Mouse (Mus musculus): ENCODE results near the gene Grb10. TPM values are rescaled to one million over a fixed set of nuclear protein-coding genes. Genes with fewer than 3 reads are reported as not detected.

The Grb10 gene
- polyA plus RNA-seq, 1 experiment: 5.8 TPM

DNA sequence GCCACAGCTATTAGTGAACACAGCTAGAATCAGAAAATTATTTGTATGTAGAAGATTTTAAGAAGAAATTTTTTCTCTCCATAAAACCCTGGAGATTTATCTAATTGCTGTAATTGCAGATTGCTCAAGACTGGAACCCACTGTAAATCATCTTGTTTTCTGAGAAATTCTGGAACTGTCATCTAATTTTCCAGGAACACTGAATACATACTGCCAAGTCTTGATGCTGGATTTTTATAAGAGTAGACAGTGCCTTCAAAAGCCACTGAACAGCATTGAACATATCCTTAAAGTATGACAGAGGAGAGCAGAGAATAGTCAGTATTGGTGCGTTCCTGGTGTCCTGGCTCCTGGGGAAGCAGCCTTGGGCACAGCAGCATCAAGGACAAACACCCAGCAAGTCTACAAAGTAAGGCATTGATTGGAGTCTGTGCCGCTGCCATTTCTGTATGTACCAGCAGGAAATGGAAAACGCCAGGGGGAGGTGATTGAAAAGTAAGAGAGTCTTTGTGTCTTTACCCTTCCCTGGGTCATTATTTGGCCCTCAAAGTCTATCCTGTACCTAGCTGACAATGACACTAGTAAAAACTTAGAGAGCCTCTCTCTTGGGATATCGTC, 38.1 kb downstream of the Grb10 start:
- DNase-seq: no peak
- H3K27me3 ChIP-seq (ENCODE audit: control insufficient read depth, insufficient read depth, low read length): no peaks in the 10 kb centered on the region
- no peak for TF ChIP-seq POLR2A (IDR thresholded peaks at IDR 0.05; ENCODE audit: control insufficient read depth, extremely low read depth, insufficient read depth, low read length, poor library complexity)
- no peaks in the 10 kb centered on the region for H3K36me3 ChIP-seq (ENCODE audit: control insufficient read depth, insufficient read depth, low read length)
- 83% methylated on average over 4 of the region's 4 CpGs for WGBS
- H3K4me3 ChIP-seq (ENCODE audit: control insufficient read depth, insufficient read depth, low read length): no peak overlapping the region
- H3K27ac ChIP-seq (ENCODE audit: control insufficient read depth, insufficient read depth, low read length): no peak overlapping the region
- H3K4me1 ChIP-seq (replicated peaks; ENCODE audit: control insufficient read depth, insufficient read depth, low read length): no peaks in the 10 kb centered on the region

GRCm38 (mm10) chr11:11998881-11999280, 39.6 kb downstream of the Grb10 start:
- WGBS: 89% methylated on average over 3 of the region's 3 CpGs
- Histone ChIP-seq H3K27ac (ENCODE audit: control insufficient read depth, insufficient read depth, low read length) (no peak overlapping the region), H3K36me3 (ENCODE audit: control insufficient read depth, insufficient read depth, low read length) (no peaks in the 10 kb centered on the region), H3K4me3 (ENCODE audit: control insufficient read depth, insufficient read depth, low read length) (no peak overlapping the region), H3K27me3 (ENCODE audit: control insufficient read depth, insufficient read depth, low read length) (no peaks in the 10 kb centered on the region), H3K4me1 (replicated peaks; ENCODE audit: control insufficient read depth, insufficient read depth, low read length) (no peaks in the 10 kb centered on the region)
- no peak for DNase-seq
- TF ChIP-seq CTCF (IDR thresholded peaks at IDR 0.05; ENCODE audit: borderline replicate concordance, control insufficient read depth, extremely low read depth, insufficient read depth, low read length, poor library complexity) (no peak), POLR2A (IDR thresholded peaks at IDR 0.05; ENCODE audit: control insufficient read depth, extremely low read depth, insufficient read depth, low read length, poor library complexity) (no peak)

DNA sequence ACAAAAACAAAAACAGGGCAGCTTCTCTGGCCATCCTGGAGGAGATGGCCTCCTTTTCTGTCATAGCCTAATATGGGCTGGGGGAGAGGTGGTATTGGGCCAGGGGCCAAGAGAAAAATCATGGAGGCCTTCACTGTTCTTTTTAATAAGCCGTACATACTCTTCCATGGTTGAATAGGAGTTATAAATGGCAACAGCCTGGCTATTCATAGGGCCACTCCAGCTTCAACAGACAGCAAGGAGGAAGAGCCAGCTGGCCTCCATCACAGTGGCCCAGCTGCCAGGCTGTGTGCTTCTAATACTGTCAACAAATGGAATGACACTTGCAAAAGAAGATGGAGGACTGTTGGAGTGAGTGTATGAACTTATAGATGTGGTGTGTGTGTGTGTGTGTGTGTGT, 41.4 kb downstream of the Grb10 start:
- H3K36me3 ChIP-seq (ENCODE audit: control insufficient read depth, insufficient read depth, low read length): no peaks in the 10 kb centered on the region
- 93% methylated on average over 1 of the region's 1 CpGs for WGBS
- no peak overlapping the region for H3K4me3 ChIP-seq (ENCODE audit: control insufficient read depth, insufficient read depth, low read length)
- H3K27ac ChIP-seq (ENCODE audit: control insufficient read depth, insufficient read depth, low read length): no peak overlapping the region
- no peaks in the 10 kb centered on the region for H3K4me1 ChIP-seq (replicated peaks; ENCODE audit: control insufficient read depth, insufficient read depth, low read length)
- TF ChIP-seq CTCF (IDR thresholded peaks at IDR 0.05; ENCODE audit: borderline replicate concordance, control insufficient read depth, extremely low read depth, insufficient read depth, low read length, poor library complexity) (no peak), POLR2A (IDR thresholded peaks at IDR 0.05; ENCODE audit: control insufficient read depth, extremely low read depth, insufficient read depth, low read length, poor library complexity) (no peak)
- H3K27me3 ChIP-seq (ENCODE audit: control insufficient read depth, insufficient read depth, low read length): no peaks in the 10 kb centered on the region
- DNase-seq: no peak

DNA sequence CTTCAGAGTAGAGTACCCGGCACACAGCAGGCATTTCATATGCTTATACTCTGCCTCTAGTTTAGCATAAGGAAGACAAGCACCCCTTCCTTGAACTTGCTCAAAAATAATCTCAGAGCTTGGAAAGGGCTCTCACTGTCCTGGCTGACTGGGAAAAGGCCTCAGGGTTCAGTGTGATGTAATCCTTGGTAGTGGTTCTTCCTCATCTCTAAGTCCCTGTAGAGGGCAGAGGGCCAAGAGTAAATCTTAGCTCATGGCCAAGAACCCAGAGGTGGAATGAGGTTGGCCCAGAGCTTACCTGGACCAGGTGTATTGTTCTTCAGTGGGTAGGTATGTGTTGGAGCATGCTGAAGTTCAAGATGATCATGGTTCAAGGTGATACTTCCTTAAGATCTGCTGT, 43.1 kb downstream of the Grb10 start:
- no peaks in the 10 kb centered on the region for H3K36me3 ChIP-seq (ENCODE audit: control insufficient read depth, insufficient read depth, low read length)
- H3K27ac ChIP-seq (ENCODE audit: control insufficient read depth, insufficient read depth, low read length): no peak overlapping the region
- H3K4me1 ChIP-seq (replicated peaks; ENCODE audit: control insufficient read depth, insufficient read depth, low read length): no peaks in the 10 kb centered on the region
- DNase-seq: no peak
- 100% methylated on average over 1 of the region's 1 CpGs for WGBS
- no peak for TF ChIP-seq POLR2A (IDR thresholded peaks at IDR 0.05; ENCODE audit: control insufficient read depth, extremely low read depth, insufficient read depth, low read length, poor library complexity)
- no peak for TF ChIP-seq CTCF (IDR thresholded peaks at IDR 0.05; ENCODE audit: borderline replicate concordance, control insufficient read depth, extremely low read depth, insufficient read depth, low read length, poor library complexity)
- H3K27me3 ChIP-seq (ENCODE audit: control insufficient read depth, insufficient read depth, low read length): no peaks in the 10 kb centered on the region
- no peak overlapping the region for H3K4me3 ChIP-seq (ENCODE audit: control insufficient read depth, insufficient read depth, low read length)

- TF ChIP-seq CTCF (IDR thresholded peaks at IDR 0.05; ENCODE audit: borderline replicate concordance, control insufficient read depth, extremely low read depth, insufficient read depth, low read length, poor library complexity) (no peak), POLR2A (IDR thresholded peaks at IDR 0.05; ENCODE audit: control insufficient read depth, extremely low read depth, insufficient read depth, low read length, poor library complexity) (no peak)
- Histone ChIP-seq H3K27me3 (ENCODE audit: control insufficient read depth, insufficient read depth, low read length) (no peaks in the 10 kb centered on the region), H3K36me3 (ENCODE audit: control insufficient read depth, insufficient read depth, low read length) (no peaks in the 10 kb centered on the region), H3K27ac (ENCODE audit: control insufficient read depth, insufficient read depth, low read length) (no peak overlapping the region), H3K4me3 (ENCODE audit: control insufficient read depth, insufficient read depth, low read length) (no peak overlapping the region), H3K4me1 (replicated peaks; ENCODE audit: control insufficient read depth, insufficient read depth, low read length) (no peaks in the 10 kb centered on the region)
- WGBS: 88% methylated on average over 5 of the region's 5 CpGs
- no peak for DNase-seq
Measured at GRCm38 (mm10) chr11:11993807-11994206, 44.7 kb downstream of the Grb10 start.

GRCm38 (mm10) chr11:11993183-11993582, 45.3 kb downstream of the Grb10 start:
- H3K4me1 ChIP-seq (replicated peaks; ENCODE audit: control insufficient read depth, insufficient read depth, low read length): no peaks in the 10 kb centered on the region
- no peaks in the 10 kb centered on the region for H3K27me3 ChIP-seq (ENCODE audit: control insufficient read depth, insufficient read depth, low read length)
- H3K36me3 ChIP-seq (ENCODE audit: control insufficient read depth, insufficient read depth, low read length): no peaks in the 10 kb centered on the region
- DNase-seq: no peak
- H3K27ac ChIP-seq (ENCODE audit: control insufficient read depth, insufficient read depth, low read length): no peak overlapping the region
- H3K4me3 ChIP-seq (ENCODE audit: control insufficient read depth, insufficient read depth, low read length): no peak overlapping the region
- 89% methylated on average over 2 of the region's 2 CpGs for WGBS
- no peak for TF ChIP-seq POLR2A (IDR thresholded peaks at IDR 0.05; ENCODE audit: control insufficient read depth, extremely low read depth, insufficient read depth, low read length, poor library complexity)
- no peak for TF ChIP-seq CTCF (IDR thresholded peaks at IDR 0.05; ENCODE audit: borderline replicate concordance, control insufficient read depth, extremely low read depth, insufficient read depth, low read length, poor library complexity)

GRCm38 (mm10) chr11:11989850-11990249, 48.6 kb downstream of the Grb10 start:
- no peaks in the 10 kb centered on the region for H3K4me1 ChIP-seq (replicated peaks; ENCODE audit: control insufficient read depth, insufficient read depth, low read length)
- H3K36me3 ChIP-seq (ENCODE audit: control insufficient read depth, insufficient read depth, low read length): no peaks in the 10 kb centered on the region
- no peak overlapping the region for H3K27ac ChIP-seq (ENCODE audit: control insufficient read depth, insufficient read depth, low read length)
- no peak overlapping the region for H3K4me3 ChIP-seq (ENCODE audit: control insufficient read depth, insufficient read depth, low read length)
- no peak for TF ChIP-seq POLR2A (IDR thresholded peaks at IDR 0.05; ENCODE audit: control insufficient read depth, extremely low read depth, insufficient read depth, low read length, poor library complexity)
- TF ChIP-seq CTCF (IDR thresholded peaks at IDR 0.05; ENCODE audit: borderline replicate concordance, control insufficient read depth, extremely low read depth, insufficient read depth, low read length, poor library complexity): no peak
- no peaks in the 10 kb centered on the region for H3K27me3 ChIP-seq (ENCODE audit: control insufficient read depth, insufficient read depth, low read length)
- no peak for DNase-seq
- WGBS: 91% methylated on average over 4 of the region's 4 CpGs

Measured in thymus, adult 2 months (tissue).